Mouse (Mus musculus) liver, postnatal 0 days (tissue): ENCODE data around the gene Psapl1. TPM values are rescaled to one million over a fixed set of nuclear protein-coding genes. Genes with fewer than 3 reads are reported as not detected.

Source experiments
- ATAC-seq: fragments of 200-750 bp; cut with Nextera tagmentation; 2 replicates; pipeline ENCODE4 v1.8.0; 2017; ENCODE audit warnings: mild to moderate bottlenecking, moderate library complexity
- DNase-seq: peaks from one replicate; pipeline ENCODE4 v3.0.0-alpha.2; 2016
- H3K27ac ChIP-seq: fragments of 300-500 bp; sonication (generic); 2 replicates; pipeline ENCODE4 v1.5.1; 2014; ENCODE audit warnings: antibody characterized with exemption, moderate library complexity, mild to moderate bottlenecking, low read depth
- H3K27me3 ChIP-seq: fragments of 300-500 bp; sonication (generic); 2 replicates; pipeline ENCODE4 v1.6.1; 2014; ENCODE audit warnings: low read length, control low read depth, mixed read lengths; ENCODE audit not compliant: insufficient read depth
- H3K36me3 ChIP-seq: fragments of 300-500 bp; sonication (generic); replicated peaks from 2 replicates; pipeline ENCODE4 v1.6.1; 2014; ENCODE audit warnings: mild to moderate bottlenecking, control low read depth, low read length, moderate library complexity, mixed read lengths; ENCODE audit not compliant: insufficient read depth
- H3K4me1 ChIP-seq: fragments of 300-500 bp; sonication (generic); 2 replicates; pipeline ENCODE4 v1.6.1; 2014; ENCODE audit warnings: antibody characterized with exemption, mild to moderate bottlenecking, control low read depth; ENCODE audit not compliant: insufficient read depth
- H3K4me2 ChIP-seq: fragments of 300-500 bp; sonication (generic); 2 replicates; pipeline ENCODE4 v1.6.1; 2014; ENCODE audit warnings: low read depth, mild to moderate bottlenecking, low read length, moderate library complexity, mixed read lengths
- H3K4me3 ChIP-seq: fragments of 300-500 bp; sonication (generic); 2 replicates; pipeline ENCODE4 v1.5.1; 2014; ENCODE audit warnings: low read depth, low read length
- H3K9ac ChIP-seq: fragments of 300-500 bp; sonication (generic); replicated peaks from 2 replicates; pipeline ENCODE4 v1.6.1; 2014; ENCODE audit warnings: mild to moderate bottlenecking, moderate library complexity
- H3K9me3 ChIP-seq: fragments of 300-500 bp; sonication (generic); 2 replicates; pipeline ENCODE4 v1.6.1; 2016; ENCODE audit warnings: mild to moderate bottlenecking, control low read depth, low read length, mixed read lengths
- CTCF ChIP-seq: sonication (generic); IDR thresholded peaks from 2 replicates; pipeline ENCODE4 v1.5.1; 2016; ENCODE audit warnings: antibody characterized with exemption, low read depth
- EP300 ChIP-seq: IDR thresholded peaks from 2 replicates; pipeline ENCODE4 v1.6.1; 2016; ENCODE audit warnings: antibody characterized with exemption, low read depth, mild to moderate bottlenecking
- WGBS: fragments of 180-500 bp; shearing (Covaris S2); extraction: QIAGEN DNeasy Blood & Tissue Kit; methylation state at CpG from one replicate; pipeline ENCODE4 v1.1.7; 2014; ENCODE audit not compliant: insufficient replicate concordance; 5-methylcytosine and 5-hydroxymethylcytosine counted together
- polyA plus RNA-seq: library from polyadenylated mRNA; unstranded; fragments of >200 nt; fragmentation: Nextera tagmentation; extraction: Ambion mirVana; gene quantifications from 2 replicates; pipeline ENCODE4 v1.2.1, GENCODE M21; 2015

The Psapl1 gene
- polyA plus RNA-seq, 1 experiment from 2014 or later, result not detected

GRCm38 (mm10) chr5:36199519-36199918 is 4.3 kb upstream of the Psapl1 start:
- Histone ChIP-seq H3K9me3 (no peaks in the 10 kb centered on the region), H3K36me3 (no peaks in the 10 kb centered on the region), H3K4me2 (no peak overlapping the region), H3K4me1 (no peaks in the 10 kb centered on the region), H3K27ac (no peak overlapping the region), H3K27me3 (no peaks in the 10 kb centered on the region), H3K4me3 (no peak overlapping the region), H3K9ac (no peak overlapping the region)
- no peak for ATAC-seq
- TF ChIP-seq EP300 (no peak), CTCF (no peak)
- DNase-seq, result no peak
- WGBS, result 62% methylated on average over 1 of the region's 1 CpGs

- no peak for TF ChIP-seq CTCF
- no peak for TF ChIP-seq EP300
- Histone ChIP-seq H3K4me2 (no peak overlapping the region), H3K4me1 (no peaks in the 10 kb centered on the region), H3K9me3 (no peaks in the 10 kb centered on the region), H3K36me3 (no peaks in the 10 kb centered on the region), H3K27me3 (no peaks in the 10 kb centered on the region), H3K9ac (no peak overlapping the region), H3K27ac (no peak overlapping the region), H3K4me3 (no peak overlapping the region)
- DNase-seq, result no peak
- 61% methylated on average over 5 of the region's 5 CpGs for WGBS
- ATAC-seq, result no peak
Observed at GRCm38 (mm10) chr5:36202781-36203180, 1.0 kb upstream of the Psapl1 start.

- H3K27ac ChIP-seq, result no peak overlapping the region
- no peak overlapping the region for H3K9ac ChIP-seq
- 77% methylated on average over 5 of the region's 5 CpGs for WGBS
- H3K36me3 ChIP-seq, result no peaks in the 10 kb centered on the region
- no peaks in the 10 kb centered on the region for H3K9me3 ChIP-seq
- no peaks in the 10 kb centered on the region for H3K4me1 ChIP-seq
- TF ChIP-seq EP300, result no peak
- no peak for TF ChIP-seq CTCF
- ATAC-seq (no peak), DNase-seq (no peak)
- no peak overlapping the region for H3K4me2 ChIP-seq
- H3K4me3 ChIP-seq, result no peak overlapping the region
- no peaks in the 10 kb centered on the region for H3K27me3 ChIP-seq
Observed at GRCm38 (mm10) chr5:36203421-36203820, 400 bp upstream of the Psapl1 start.

GRCm38 (mm10) chr5:36205397-36205796 is 1.6 kb downstream of the Psapl1 start:
- Histone ChIP-seq H3K4me1 (no peaks in the 10 kb centered on the region), H3K27ac (no peak overlapping the region), H3K36me3 (no peaks in the 10 kb centered on the region), H3K9me3 (no peaks in the 10 kb centered on the region), H3K4me3 (no peak overlapping the region), H3K9ac (no peak overlapping the region), H3K27me3 (no peaks in the 10 kb centered on the region), H3K4me2 (no peak overlapping the region)
- 66% methylated on average over 11 of the region's 11 CpGs for WGBS
- TF ChIP-seq CTCF (no peak), EP300 (no peak)
- ATAC-seq, result no peak
- no peak for DNase-seq

- Histone ChIP-seq H3K4me1 (no peaks in the 10 kb centered on the region), H3K9me3 (no peaks in the 10 kb centered on the region), H3K27me3 (no peaks in the 10 kb centered on the region), H3K9ac (no peak overlapping the region), H3K4me3 (no peak overlapping the region), H3K4me2 (no peak overlapping the region), H3K36me3 (no peaks in the 10 kb centered on the region), H3K27ac (no peak overlapping the region)
- TF ChIP-seq EP300, result no peak
- no peak for TF ChIP-seq CTCF
- ATAC-seq (no peak), DNase-seq (no peak)
- 62% methylated on average over 3 of the region's 3 CpGs for WGBS
Observed at GRCm38 (mm10) chr5:36208803-36209202, 5.0 kb downstream of the Psapl1 start.

GRCm38 (mm10) chr5:36213310-36213709 is 9.5 kb downstream of the Psapl1 start:
- H3K27ac ChIP-seq, result no peak overlapping the region
- no peak overlapping the region for H3K9ac ChIP-seq
- H3K4me3 ChIP-seq, result no peak overlapping the region
- ATAC-seq, result no peak
- H3K4me1 ChIP-seq, result no peaks in the 10 kb centered on the region
- WGBS, result 72% methylated on average over 10 of the region's 10 CpGs
- no peaks in the 10 kb centered on the region for H3K36me3 ChIP-seq
- TF ChIP-seq EP300 (no peak), CTCF (no peak)
- no peak for DNase-seq
- H3K9me3 ChIP-seq, result no peaks in the 10 kb centered on the region
- no peak overlapping the region for H3K4me2 ChIP-seq
- no peaks in the 10 kb centered on the region for H3K27me3 ChIP-seq

DNA sequence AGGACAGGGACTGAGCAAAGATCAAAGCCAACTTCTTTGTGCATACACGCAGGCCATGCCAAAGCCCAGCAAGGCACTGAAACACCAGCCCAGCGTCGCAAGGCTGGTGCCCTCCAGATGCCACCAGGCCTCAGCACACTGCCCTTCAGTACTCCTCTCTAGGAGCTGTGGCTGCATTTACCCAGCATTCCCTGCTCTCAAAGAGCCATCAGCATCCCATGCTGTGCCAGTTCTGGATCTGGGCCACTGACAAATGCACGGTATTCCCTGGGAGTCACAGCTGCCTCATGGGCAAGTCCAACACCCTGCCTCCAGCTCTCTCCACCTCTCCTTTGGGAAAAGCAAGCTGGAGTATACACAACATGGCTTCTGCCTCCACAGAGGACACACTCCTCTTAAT is 16.3 kb downstream of the Psapl1 start:
- Histone ChIP-seq H3K9ac (no peak overlapping the region), H3K36me3 (no peaks in the 10 kb centered on the region), H3K27me3 (no peaks in the 10 kb centered on the region), H3K4me3 (no peak overlapping the region), H3K27ac (no peak overlapping the region), H3K4me2 (no peak overlapping the region), H3K4me1 (no peaks in the 10 kb centered on the region), H3K9me3 (no peaks in the 10 kb centered on the region)
- no peak for ATAC-seq
- WGBS, result 84% methylated on average over 4 of the region's 4 CpGs
- no peak for DNase-seq
- TF ChIP-seq CTCF, result no peak
- no peak for TF ChIP-seq EP300
